Mouse (Mus musculus) liver, embryonic 16.5 days (tissue): ENCODE measurements around the gene Wtip. TPM values are rescaled to one million over a fixed set of nuclear protein-coding genes. Genes with fewer than 3 reads are reported as not detected.
"Not testable (repeated sequence)": the region's sequence is repeated elsewhere in the genome, so short reads cannot be mapped to it uniquely, and the experiment has no call there.

Experiments used
- ATAC-seq: fragments of 200-750 bp; cut with Nextera tagmentation; 2 replicates; pipeline ENCODE4 v1.8.0; 2017; ENCODE audit warnings: low read depth, mild to moderate bottlenecking, moderate number of reproducible peaks, moderate library complexity
- H3K27ac ChIP-seq: fragments of 300-500 bp; sonication (generic); 2 replicates; pipeline ENCODE4 v1.5.1; 2014; ENCODE audit warnings: mild to moderate bottlenecking, low read length
- H3K27me3 ChIP-seq: fragments of 300-500 bp; sonication (generic); 2 replicates; pipeline ENCODE4 v1.6.1; 2014; ENCODE audit warnings: low read depth, low read length, mixed read lengths; ENCODE audit not compliant: control insufficient read depth, insufficient read depth
- H3K36me3 ChIP-seq: fragments of 300-500 bp; sonication (generic); 2 replicates; pipeline ENCODE4 v1.6.1; 2014; ENCODE audit warnings: mild to moderate bottlenecking; ENCODE audit not compliant: control insufficient read depth, insufficient read depth
- H3K4me1 ChIP-seq: fragments of 300-500 bp; sonication (generic); 2 replicates; pipeline ENCODE4 v1.6.1; 2014; ENCODE audit warnings: low read depth, low read length, mixed read lengths; ENCODE audit not compliant: control insufficient read depth
- H3K4me2 ChIP-seq: fragments of 300-500 bp; sonication (generic); 2 replicates; pipeline ENCODE4 v1.6.1; 2014; ENCODE audit warnings: low read depth, low read length, mixed read lengths
- H3K4me3 ChIP-seq: fragments of 300-500 bp; sonication (generic); 2 replicates; pipeline ENCODE4 v1.5.1; 2014; ENCODE audit warnings: low read depth, mild to moderate bottlenecking, low read length
- H3K9ac ChIP-seq: fragments of 300-500 bp; sonication (generic); 2 replicates; pipeline ENCODE4 v1.6.1; 2014; ENCODE audit warnings: low read depth, low read length
- H3K9me3 ChIP-seq: fragments of 300-500 bp; sonication (generic); replicated peaks from 2 replicates; pipeline ENCODE4 v1.6.1; 2016; ENCODE audit warnings: low read length; ENCODE audit not compliant: control insufficient read depth
- WGBS: fragments of 180-500 bp; shearing (Covaris S2); extraction: QIAGEN DNeasy Blood & Tissue Kit; methylation state at CpG from one replicate; pipeline ENCODE4 v1.1.7; 2014; ENCODE audit not compliant: insufficient replicate concordance; 5-methylcytosine and 5-hydroxymethylcytosine counted together
- polyA plus RNA-seq: library from polyadenylated mRNA; unstranded; fragments of >200 nt; fragmentation: Nextera tagmentation; extraction: Ambion mirVana; gene quantifications from 2 replicates; pipeline ENCODE4 v1.2.1, GENCODE M21; 2015

The Wtip gene
- polyA plus RNA-seq, 1 experiment from 2014 or later: 0.58 TPM

GRCm38 (mm10) chr7:34131118-34131517, 1.9 kb downstream of the Wtip start:
- Histone ChIP-seq H3K4me3 (no peak overlapping the region), H3K27ac (no peak overlapping the region), H3K4me1 (peaks cover 2% of the 10 kb centered on the region; the same call in 1 of the 2 replicates), H3K9me3 (no peaks in the 10 kb centered on the region), H3K4me2 (no peak overlapping the region), H3K36me3 (no peaks in the 10 kb centered on the region), H3K9ac (no peak overlapping the region), H3K27me3 (peaks cover 38% of the 10 kb centered on the region)
- 49% methylated on average over 3 of the region's 3 CpGs for WGBS
- ATAC-seq: no peak

GRCm38 (mm10) chr7:34126291-34126690, 6.8 kb downstream of the Wtip start:
- H3K4me2 ChIP-seq: no peak overlapping the region
- no peak for ATAC-seq
- WGBS: 60% methylated on average over 3 of the region's 3 CpGs

GRCm38 (mm10) chr7:34125346-34125745, 7.7 kb downstream of the Wtip start:
- Histone ChIP-seq H3K4me2 (no peak overlapping the region), H3K27ac (no peak overlapping the region), H3K4me3 (no peak overlapping the region), H3K27me3 (no peaks in the 10 kb centered on the region), H3K36me3 (no peaks in the 10 kb centered on the region), H3K4me1 (no peaks in the 10 kb centered on the region), H3K9me3 (no peaks in the 10 kb centered on the region), H3K9ac (no peak overlapping the region)
- ATAC-seq: no peak
- 74% methylated on average over 9 of the region's 9 CpGs for WGBS

More at GRCm38 (mm10) chr7:34126291-34126690, 6.8 kb downstream of the Wtip start:
- H3K4me3 ChIP-seq: no peak overlapping the region
- no peaks in the 10 kb centered on the region for H3K4me1 ChIP-seq
- H3K36me3 ChIP-seq: no peaks in the 10 kb centered on the region
- H3K9ac ChIP-seq: no peak overlapping the region
- H3K9me3 ChIP-seq: no peaks in the 10 kb centered on the region
- no peak overlapping the region for H3K27ac ChIP-seq
- H3K27me3 ChIP-seq: peaks cover 3% of the 10 kb centered on the region

- WGBS: 61% methylated on average over 6 of the region's 6 CpGs
- H3K9ac ChIP-seq: no peak overlapping the region
Observed at GRCm38 (mm10) chr7:34122987-34123720, 9.9 kb downstream of the Wtip start.

GRCm38 (mm10) chr7:34120636-34121035, 12.4 kb downstream of the Wtip start:
- not testable (repeated sequence) for H3K4me1 ChIP-seq, H3K27me3 ChIP-seq, H3K4me3 ChIP-seq, ATAC-seq, H3K36me3 ChIP-seq, H3K4me2 ChIP-seq, H3K9ac ChIP-seq, H3K27ac ChIP-seq, H3K9me3 ChIP-seq
- 42% methylated on average over 1 of the region's 1 CpGs for WGBS

More at GRCm38 (mm10) chr7:34122987-34123720, 9.9 kb downstream of the Wtip start:
- Histone ChIP-seq H3K36me3 (no peaks in the 10 kb centered on the region), H3K4me1 (no peaks in the 10 kb centered on the region), H3K27me3 (no peaks in the 10 kb centered on the region), H3K27ac (no peak overlapping the region), H3K4me3 (no peak overlapping the region), H3K4me2 (no peak overlapping the region), H3K9me3 (no peaks in the 10 kb centered on the region)
- ATAC-seq: no peak

- Histone ChIP-seq H3K4me2 (no peak overlapping the region), H3K27me3 (no peaks in the 10 kb centered on the region), H3K4me3 (no peak overlapping the region), H3K9me3 (no peaks in the 10 kb centered on the region), H3K4me1 (no peaks in the 10 kb centered on the region), H3K36me3 (no peaks in the 10 kb centered on the region), H3K9ac (no peak overlapping the region), H3K27ac (no peak overlapping the region)
- WGBS: 68% methylated on average over 3 of the region's 3 CpGs
- ATAC-seq: no peak
Observed at GRCm38 (mm10) chr7:34116601-34117000, 16.5 kb downstream of the Wtip start.

GRCm38 (mm10) chr7:34109190-34109589, 23.9 kb downstream of the Wtip start:
- 60% methylated on average over 5 of the region's 5 CpGs for WGBS

GRCm38 (mm10) chr7:34101276-34101675, 31.8 kb downstream of the Wtip start:
- Histone ChIP-seq H3K4me1 (no peaks in the 10 kb centered on the region), H3K9ac (no peak overlapping the region), H3K36me3 (no peaks in the 10 kb centered on the region), H3K27ac (no peak overlapping the region), H3K9me3 (no peaks in the 10 kb centered on the region), H3K4me3 (no peak overlapping the region), H3K4me2 (no peak overlapping the region), H3K27me3 (no peaks in the 10 kb centered on the region)
- ATAC-seq: no peak

More at GRCm38 (mm10) chr7:34109190-34109589, 23.9 kb downstream of the Wtip start:
- Histone ChIP-seq H3K27me3 (no peaks in the 10 kb centered on the region), H3K4me1 (no peaks in the 10 kb centered on the region), H3K27ac (no peak overlapping the region), H3K4me2 (no peak overlapping the region), H3K36me3 (no peaks in the 10 kb centered on the region), H3K4me3 (no peak overlapping the region), H3K9ac (no peak overlapping the region), H3K9me3 (no peaks in the 10 kb centered on the region)
- no peak for ATAC-seq

- H3K9ac ChIP-seq: no peak overlapping the region
- WGBS: 40% methylated on average over 2 of the region's 2 CpGs
- H3K27me3 ChIP-seq: no peaks in the 10 kb centered on the region
- H3K4me2 ChIP-seq: no peak overlapping the region
- H3K4me3 ChIP-seq: no peak overlapping the region
- H3K36me3 ChIP-seq: no peaks in the 10 kb centered on the region
- H3K27ac ChIP-seq: no peak overlapping the region
- no peaks in the 10 kb centered on the region for H3K4me1 ChIP-seq
- H3K9me3 ChIP-seq: no peaks in the 10 kb centered on the region
- ATAC-seq: no peak
Observed at GRCm38 (mm10) chr7:34100002-34100401, 33.1 kb downstream of the Wtip start.
